Mouse (Mus musculus): Measurements from ENCODE around the gene Entpd1. TPM values are rescaled to one million over a fixed set of nuclear protein-coding genes. Genes with fewer than 3 reads are reported as not detected.

Gene Entpd1
- total and polyA plus RNA-seq, 3 experiments: not detected

- peak; percentile 98 for TF ChIP-seq ZMIZ1 (IDR thresholded peaks at IDR 0.05; ENCODE audit: low read depth, low read length)
- no peak for TF ChIP-seq CHD1 (IDR thresholded peaks at IDR 0.05; ENCODE audit: low read depth, low read length)
- no peak for TF ChIP-seq SMC3 (IDR thresholded peaks at IDR 0.05; ENCODE audit: low read depth, low read length)
- peak; percentile 67 for TF ChIP-seq HCFC1 (IDR thresholded peaks at IDR 0.05; ENCODE audit: low read depth, low read length)
- TF ChIP-seq RCOR1 (IDR thresholded peaks at IDR 0.05; ENCODE audit: low read depth, low read length): no peak; the same call in 1 of the 2 replicates
- peak; percentile 62 for TF ChIP-seq NELFE (IDR thresholded peaks at IDR 0.05; ENCODE audit: low read depth, low read length)
- TF ChIP-seq TBP (IDR thresholded peaks at IDR 0.05; ENCODE audit: low read depth, low read length): peak; percentile 95
- peak; percentile 54 for TF ChIP-seq MAX (IDR thresholded peaks at IDR 0.05; ENCODE audit: low read length)
- no peak for TF ChIP-seq USF2 (IDR thresholded peaks at IDR 0.05; ENCODE audit: borderline replicate concordance in 1 of 2, insufficient read depth in 1 of 2, low read depth in 1 of 2, low read length in 2 of 2)
- no peak for TF ChIP-seq UBTF (IDR thresholded peaks at IDR 0.05; ENCODE audit: borderline replicate concordance, insufficient read depth, low read depth, low read length)
- TF ChIP-seq CHD2 (IDR thresholded peaks at IDR 0.05; ENCODE audit: low read length): no peak
Observed at GRCm38 (mm10) chr19:40588847-40589529, 23.2 kb upstream of the Entpd1 start (continued).

- Histone ChIP-seq H3K36me3 (ENCODE audit: control insufficient read depth in 1 of 2, insufficient read depth in 2 of 2, low read length in 2 of 2) (peaks cover 0 to 14% of the 10 kb centered on the region in 2 experiments; a peak in 2 of 4 replicates), H3K9ac (ENCODE audit: control insufficient read depth, low read depth, low read length, poor library complexity, severe bottlenecking) (peak overlapping the region; percentile 90), H3K9me3 (replicated peaks; ENCODE audit: insufficient read depth, low read length) (no peaks in the 10 kb centered on the region), H3K27ac (ENCODE audit: control insufficient read depth, low read depth, low read length) (peak overlapping the region; percentile 96), H3K4me1 (ENCODE audit: control insufficient read depth in 1 of 2, insufficient read depth in 2 of 2, low read length in 2 of 2) (peaks cover 0 to 15% of the 10 kb centered on the region in 2 experiments; a peak in 2 of 4 replicates), H3K4me3 (ENCODE audit: control insufficient read depth in 1 of 2, insufficient read depth in 1 of 2, low read depth in 2 of 2, low read length in 2 of 2) (peak overlapping the region; percentile 63 to 90), H3K27me3 (ENCODE audit: control insufficient read depth in 1 of 2, insufficient read depth in 2 of 2, low read length in 2 of 2) (no peaks in the 10 kb centered on the region), H3K79me2 (ENCODE audit: control insufficient read depth, insufficient read depth, low read length, poor library complexity) (peaks cover 26% of the 10 kb centered on the region)
- TF ChIP-seq SIN3A (IDR thresholded peaks at IDR 0.05; ENCODE audit: low read length) (peak; percentile 66; the same call in 1 of the 2 replicates), ZC3H11A (IDR thresholded peaks at IDR 0.05; ENCODE audit: low read depth, low read length) (no peak), CTCF (IDR thresholded peaks at IDR 0.05 in 2 of 3, conservative IDR thresholded peaks at IDR 0.05 in 1 of 3; ENCODE audit: control insufficient read depth in 1 of 3, insufficient read depth in 1 of 3, low read depth in 2 of 3, low read length in 3 of 3, poor library complexity in 1 of 3, severe bottlenecking in 1 of 3) (no peak)
- no peak for DNase-seq (ENCODE audit: low read depth, low spot score)
Observed at GRCm38 (mm10) chr19:40589530-40589880, 22.7 kb upstream of the Entpd1 start.

GRCm38 (mm10) chr19:40595231-40595630 is 16.9 kb upstream of the Entpd1 start:
- H3K27ac ChIP-seq (ENCODE audit: control insufficient read depth, low read depth, low read length): no peak overlapping the region
- no peaks in the 10 kb centered on the region for H3K79me2 ChIP-seq (ENCODE audit: control insufficient read depth, insufficient read depth, low read length, poor library complexity)
- no peaks in the 10 kb centered on the region for H3K36me3 ChIP-seq (ENCODE audit: control insufficient read depth in 1 of 2, insufficient read depth in 2 of 2, low read length in 2 of 2)
- no peaks in the 10 kb centered on the region for H3K27me3 ChIP-seq (ENCODE audit: control insufficient read depth in 1 of 2, insufficient read depth in 2 of 2, low read length in 2 of 2)
- H3K4me1 ChIP-seq (ENCODE audit: control insufficient read depth in 1 of 2, insufficient read depth in 2 of 2, low read length in 2 of 2): no peaks in the 10 kb centered on the region
- TF ChIP-seq SIN3A (IDR thresholded peaks at IDR 0.05; ENCODE audit: low read length) (no peak), SMC3 (IDR thresholded peaks at IDR 0.05; ENCODE audit: low read depth, low read length) (no peak), RCOR1 (IDR thresholded peaks at IDR 0.05; ENCODE audit: low read depth, low read length) (no peak), CTCF (IDR thresholded peaks at IDR 0.05 in 2 of 3, conservative IDR thresholded peaks at IDR 0.05 in 1 of 3; ENCODE audit: control insufficient read depth in 1 of 3, insufficient read depth in 1 of 3, low read depth in 2 of 3, low read length in 3 of 3, poor library complexity in 1 of 3, severe bottlenecking in 1 of 3) (no peak), GABPA (IDR thresholded peaks at IDR 0.05; ENCODE audit: low read depth, low read length) (no peak), KAT2A (conservative IDR thresholded peaks at IDR 0.05; ENCODE audit: low read depth, low read length) (no peak), E2F4 (IDR thresholded peaks at IDR 0.05; ENCODE audit: borderline replicate concordance, low read depth, low read length) (no peak), USF1 (IDR thresholded peaks at IDR 0.05; ENCODE audit: low read depth, low read length) (no peak), TBP (IDR thresholded peaks at IDR 0.05; ENCODE audit: low read depth, low read length) (no peak), MEF2A (IDR thresholded peaks at IDR 0.05; ENCODE audit: extremely low read depth, insufficient replicate concordance, low read depth, low read length, poor library complexity, severe bottlenecking) (no peak), POLR2AphosphoS5 (IDR thresholded peaks at IDR 0.05; ENCODE audit: borderline replicate concordance, low read depth, low read length) (no peak), MYB (IDR thresholded peaks at IDR 0.05; ENCODE audit: low read depth, low read length) (no peak)
- H3K9me3 ChIP-seq (replicated peaks; ENCODE audit: insufficient read depth, low read length): no peaks in the 10 kb centered on the region
- DNase-seq (ENCODE audit: low read depth, low spot score): no peak
- H3K9ac ChIP-seq (ENCODE audit: control insufficient read depth, low read depth, low read length, poor library complexity, severe bottlenecking): no peak overlapping the region
- no peak overlapping the region for H3K4me3 ChIP-seq (ENCODE audit: control insufficient read depth in 1 of 2, insufficient read depth in 1 of 2, low read depth in 2 of 2, low read length in 2 of 2)
